Mouse (Mus musculus): ENCODE data around the gene Nudt17. TPM values are rescaled to one million over a fixed set of nuclear protein-coding genes. Genes with fewer than 3 reads are reported as not detected.

Nudt17 gene
- polyA plus RNA-seq, 1 experiment from 2014 or later: 9.3 TPM

GRCm38 (mm10) chr3:96735200-96735599 is 26.8 kb upstream of the Nudt17 start:
- no peak for ATAC-seq (replicated peaks; ENCODE audit: insufficient number of reproducible peaks, low FRiP score, low TSS enrichment)
- Histone ChIP-seq H3K4me3 (ENCODE audit: low read depth, low read length) (no peak overlapping the region), H3K27ac (ENCODE audit: low read depth, low read length) (no peak overlapping the region), H3K4me1 (ENCODE audit: control insufficient read depth, insufficient read depth, low read length) (peaks cover 13% of the 10 kb centered on the region), H3K9ac (ENCODE audit: low read depth, low read length) (no peak overlapping the region), H3K36me3 (ENCODE audit: control insufficient read depth, insufficient read depth, low read length) (no peaks in the 10 kb centered on the region), H3K9me3 (replicated peaks; ENCODE audit: control insufficient read depth, low read length) (no peaks in the 10 kb centered on the region), H3K4me2 (no peak overlapping the region), H3K27me3 (ENCODE audit: control insufficient read depth, insufficient read depth, low read length) (no peaks in the 10 kb centered on the region)
- 77% methylated on average over 2 of the region's 2 CpGs for WGBS (ENCODE audit: insufficient replicate concordance)

DNA sequence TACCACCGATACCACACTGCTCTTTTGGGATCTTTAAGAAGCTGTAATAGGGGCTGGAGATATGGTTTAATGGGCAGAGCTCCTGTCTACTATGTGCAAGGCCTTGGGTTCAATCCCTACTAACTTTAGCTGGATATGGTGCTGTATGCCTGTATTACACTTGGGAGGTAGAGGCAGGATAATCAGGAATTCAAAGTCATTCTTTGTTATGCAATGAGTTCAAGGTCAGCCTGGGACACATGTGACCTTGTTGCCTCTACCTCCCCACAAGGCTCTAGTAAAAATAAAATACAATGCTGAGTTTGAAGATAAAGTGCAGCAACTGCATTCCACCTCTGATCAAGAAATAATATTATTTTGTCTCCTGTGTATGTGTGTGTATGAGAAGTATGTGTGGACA is 25.6 kb upstream of the Nudt17 start:
- H3K9me3 ChIP-seq (replicated peaks; ENCODE audit: control insufficient read depth, low read length): no peaks in the 10 kb centered on the region
- H3K27ac ChIP-seq (ENCODE audit: low read depth, low read length): no peak overlapping the region
- H3K4me3 ChIP-seq (ENCODE audit: low read depth, low read length): no peak overlapping the region
- ATAC-seq (replicated peaks; ENCODE audit: insufficient number of reproducible peaks, low FRiP score, low TSS enrichment): no peak
- 84% methylated on average over 1 of the region's 1 CpGs for WGBS (ENCODE audit: insufficient replicate concordance)
- H3K36me3 ChIP-seq (ENCODE audit: control insufficient read depth, insufficient read depth, low read length): no peaks in the 10 kb centered on the region
- no peaks in the 10 kb centered on the region for H3K27me3 ChIP-seq (ENCODE audit: control insufficient read depth, insufficient read depth, low read length)
- H3K4me1 ChIP-seq (ENCODE audit: control insufficient read depth, insufficient read depth, low read length): peaks cover 21% of the 10 kb centered on the region
- H3K9ac ChIP-seq (ENCODE audit: low read depth, low read length): no peak overlapping the region
- H3K4me2 ChIP-seq: no peak overlapping the region

DNA sequence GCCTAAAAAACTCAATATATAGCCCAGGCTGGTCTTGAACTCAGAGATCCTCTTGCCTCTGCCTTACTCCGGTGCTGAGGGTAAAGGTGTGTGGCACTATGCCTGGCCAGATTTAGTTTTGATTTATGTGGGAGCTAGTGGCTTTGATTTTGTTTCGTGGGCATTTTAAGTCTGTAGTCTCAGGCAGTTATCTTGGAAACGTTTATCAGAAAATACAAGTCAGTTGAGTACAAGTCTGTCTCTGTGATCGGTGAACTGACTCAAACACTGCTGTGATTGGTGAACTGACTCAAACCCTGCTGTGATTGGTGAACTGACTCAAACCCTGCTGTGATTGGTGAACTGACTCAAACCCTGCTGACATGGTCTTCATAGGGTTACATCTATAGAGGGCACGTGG is 22.4 kb upstream of the Nudt17 start:
- no peak overlapping the region for H3K4me3 ChIP-seq (ENCODE audit: low read depth, low read length)
- H3K27me3 ChIP-seq (ENCODE audit: control insufficient read depth, insufficient read depth, low read length): no peaks in the 10 kb centered on the region
- peaks cover 25% of the 10 kb centered on the region for H3K4me1 ChIP-seq (ENCODE audit: control insufficient read depth, insufficient read depth, low read length)
- H3K4me2 ChIP-seq: no peak overlapping the region
- 58% methylated on average over 5 of the region's 5 CpGs for WGBS (ENCODE audit: insufficient replicate concordance)
- no peaks in the 10 kb centered on the region for H3K36me3 ChIP-seq (ENCODE audit: control insufficient read depth, insufficient read depth, low read length)
- H3K9ac ChIP-seq (ENCODE audit: low read depth, low read length): no peak overlapping the region
- ATAC-seq (replicated peaks; ENCODE audit: insufficient number of reproducible peaks, low FRiP score, low TSS enrichment): no peak
- no peaks in the 10 kb centered on the region for H3K9me3 ChIP-seq (replicated peaks; ENCODE audit: control insufficient read depth, low read length)
- no peak overlapping the region for H3K27ac ChIP-seq (ENCODE audit: low read depth, low read length)

- Histone ChIP-seq H3K9ac (ENCODE audit: low read depth, low read length) (no peak overlapping the region), H3K27me3 (ENCODE audit: control insufficient read depth, insufficient read depth, low read length) (no peaks in the 10 kb centered on the region), H3K9me3 (replicated peaks; ENCODE audit: control insufficient read depth, low read length) (no peaks in the 10 kb centered on the region), H3K4me2 (peak overlapping the region; percentile 76; the same call in 1 of the 2 replicates), H3K27ac (ENCODE audit: low read depth, low read length) (no peak overlapping the region), H3K4me3 (ENCODE audit: low read depth, low read length) (no peak overlapping the region; the same call in 1 of the 2 replicates), H3K36me3 (ENCODE audit: control insufficient read depth, insufficient read depth, low read length) (no peaks in the 10 kb centered on the region), H3K4me1 (ENCODE audit: control insufficient read depth, insufficient read depth, low read length) (peaks cover 25% of the 10 kb centered on the region)
- ATAC-seq (replicated peaks; ENCODE audit: insufficient number of reproducible peaks, low FRiP score, low TSS enrichment): no peak
- 36% methylated on average over 3 of the region's 3 CpGs for WGBS (ENCODE audit: insufficient replicate concordance)
Observed at GRCm38 (mm10) chr3:96729403-96729784, 21.0 kb upstream of the Nudt17 start.

GRCm38 (mm10) chr3:96728634-96729402 is 20.5 kb upstream of the Nudt17 start:
- H3K9ac ChIP-seq (ENCODE audit: low read depth, low read length): peak overlapping the region; percentile 92
- WGBS (ENCODE audit: insufficient replicate concordance): 51% methylated on average over 7 of the region's 7 CpGs
- no peaks in the 10 kb centered on the region for H3K9me3 ChIP-seq (replicated peaks; ENCODE audit: control insufficient read depth, low read length)
- no peak for ATAC-seq (replicated peaks; ENCODE audit: insufficient number of reproducible peaks, low FRiP score, low TSS enrichment)
- H3K36me3 ChIP-seq (ENCODE audit: control insufficient read depth, insufficient read depth, low read length): no peaks in the 10 kb centered on the region
- H3K4me1 ChIP-seq (ENCODE audit: control insufficient read depth, insufficient read depth, low read length): peaks cover 25% of the 10 kb centered on the region
- peak overlapping the region; percentile 76 for H3K4me2 ChIP-seq
- no peaks in the 10 kb centered on the region for H3K27me3 ChIP-seq (ENCODE audit: control insufficient read depth, insufficient read depth, low read length)
- H3K4me3 ChIP-seq (ENCODE audit: low read depth, low read length): peak overlapping the region; percentile 92
- peak overlapping the region; percentile 78; the same call in 1 of the 2 replicates for H3K27ac ChIP-seq (ENCODE audit: low read depth, low read length)

- H3K27me3 ChIP-seq (ENCODE audit: control insufficient read depth, insufficient read depth, low read length): no peaks in the 10 kb centered on the region
- ATAC-seq (replicated peaks; ENCODE audit: insufficient number of reproducible peaks, low FRiP score, low TSS enrichment): no peak; the same call in 1 of the 2 replicates
- no peaks in the 10 kb centered on the region; the same call in 1 of the 2 replicates for H3K36me3 ChIP-seq (ENCODE audit: control insufficient read depth, insufficient read depth, low read length)
- under 1% methylated on average over 42 of the region's 42 CpGs for WGBS (ENCODE audit: insufficient replicate concordance)
- H3K4me1 ChIP-seq (ENCODE audit: control insufficient read depth, insufficient read depth, low read length): peaks cover 25% of the 10 kb centered on the region
- peak overlapping the region; percentile 92 for H3K9ac ChIP-seq (ENCODE audit: low read depth, low read length)
- no peaks in the 10 kb centered on the region for H3K9me3 ChIP-seq (replicated peaks; ENCODE audit: control insufficient read depth, low read length)
- peak overlapping the region; percentile 76 for H3K4me2 ChIP-seq
- H3K4me3 ChIP-seq (ENCODE audit: low read depth, low read length): peak overlapping the region; percentile 92
- H3K27ac ChIP-seq (ENCODE audit: low read depth, low read length): peak overlapping the region; percentile 78
Observed at GRCm38 (mm10) chr3:96727828-96728633, 19.7 kb upstream of the Nudt17 start.

DNA sequence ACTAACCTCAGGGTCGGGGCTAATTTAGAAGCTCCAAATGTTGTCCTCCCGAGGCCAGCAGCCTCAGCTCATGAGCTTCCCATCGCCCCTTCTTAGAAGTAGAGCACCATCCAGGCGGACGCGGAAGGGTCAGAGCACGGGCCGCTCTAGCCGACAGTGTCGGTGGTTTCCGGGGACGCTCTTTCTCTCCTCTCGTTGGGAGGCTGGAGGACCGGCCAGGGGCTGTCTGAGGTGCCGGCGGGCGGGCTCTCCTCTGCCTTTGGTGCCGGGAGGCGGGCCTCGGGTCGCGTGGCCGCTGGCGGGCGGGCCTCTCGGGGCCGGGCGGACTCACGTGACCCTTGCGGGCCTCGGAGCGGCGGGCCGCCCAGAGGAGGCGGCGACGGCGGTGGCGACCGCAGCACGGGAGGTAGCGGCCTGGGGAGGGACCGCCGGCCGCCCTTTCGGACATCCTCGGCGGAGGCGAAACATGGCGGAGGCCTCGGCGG is 19.0 kb upstream of the Nudt17 start, which contains the start of the genes Polr3c and Rnf115:
Polr3c (minus strand) TSS at position 286 of the 485 bp plus-strand sequence.
Rnf115 (plus strand) TSS at position 322 of the 485 bp plus-strand sequence.
- peak within 1 kb of the TSS; percentile 76 for H3K4me2 ChIP-seq
- peak within 1 kb of the TSS; percentile 78 for H3K27ac ChIP-seq (ENCODE audit: low read depth, low read length)
- H3K36me3 ChIP-seq (ENCODE audit: control insufficient read depth, insufficient read depth, low read length): no peaks in the 10 kb centered on the region; the same call in 1 of the 2 replicates
- under 1% methylated on average over 52 of the region's 52 CpGs for WGBS (ENCODE audit: insufficient replicate concordance)
- H3K4me3 ChIP-seq (ENCODE audit: low read depth, low read length): peak within 1 kb of the TSS; percentile 92
- ATAC-seq (replicated peaks; ENCODE audit: insufficient number of reproducible peaks, low FRiP score, low TSS enrichment): peak; percentile 95
- H3K9me3 ChIP-seq (replicated peaks; ENCODE audit: control insufficient read depth, low read length): no peaks in the 10 kb centered on the region
- H3K9ac ChIP-seq (ENCODE audit: low read depth, low read length): peak within 1 kb of the TSS; percentile 92
- peaks cover 25% of the 10 kb centered on the region for H3K4me1 ChIP-seq (ENCODE audit: control insufficient read depth, insufficient read depth, low read length)
- H3K27me3 ChIP-seq (ENCODE audit: control insufficient read depth, insufficient read depth, low read length): no peaks in the 10 kb centered on the region

DNA sequence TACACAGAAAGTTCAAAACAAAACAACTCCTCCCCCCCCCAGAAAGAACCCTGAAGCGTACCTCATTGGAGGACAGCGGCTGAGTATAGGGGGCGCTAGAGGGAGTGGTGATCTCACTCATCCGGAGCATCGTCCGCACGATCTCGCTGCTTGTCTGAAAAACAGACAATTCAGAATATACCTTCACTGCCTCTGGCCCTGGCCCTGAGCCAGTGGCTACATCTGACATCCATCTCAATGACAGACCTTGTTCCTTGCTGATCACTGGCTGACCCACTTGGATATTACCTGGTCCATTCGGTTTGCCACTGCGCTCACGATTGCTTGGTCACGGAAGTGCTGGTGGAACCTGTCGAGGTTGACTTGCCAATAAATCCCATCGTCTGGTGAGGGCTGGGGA is 10.8 kb upstream of the Nudt17 start:
- no peaks in the 10 kb centered on the region for H3K27me3 ChIP-seq (ENCODE audit: control insufficient read depth, insufficient read depth, low read length)
- H3K36me3 ChIP-seq (ENCODE audit: control insufficient read depth, insufficient read depth, low read length): peaks cover 18% of the 10 kb centered on the region
- H3K4me1 ChIP-seq (ENCODE audit: control insufficient read depth, insufficient read depth, low read length): no peaks in the 10 kb centered on the region
- H3K9ac ChIP-seq (ENCODE audit: low read depth, low read length): no peak overlapping the region
- no peak for ATAC-seq (replicated peaks; ENCODE audit: insufficient number of reproducible peaks, low FRiP score, low TSS enrichment)
- WGBS (ENCODE audit: insufficient replicate concordance): 42% methylated on average over 14 of the region's 14 CpGs
- H3K27ac ChIP-seq (ENCODE audit: low read depth, low read length): no peak overlapping the region
- no peaks in the 10 kb centered on the region for H3K9me3 ChIP-seq (replicated peaks; ENCODE audit: control insufficient read depth, low read length)
- no peak overlapping the region for H3K4me2 ChIP-seq
- H3K4me3 ChIP-seq (ENCODE audit: low read depth, low read length): no peak overlapping the region
